Mouse (Mus musculus): Measurements from ENCODE around the gene Prkab2.

DNA sequence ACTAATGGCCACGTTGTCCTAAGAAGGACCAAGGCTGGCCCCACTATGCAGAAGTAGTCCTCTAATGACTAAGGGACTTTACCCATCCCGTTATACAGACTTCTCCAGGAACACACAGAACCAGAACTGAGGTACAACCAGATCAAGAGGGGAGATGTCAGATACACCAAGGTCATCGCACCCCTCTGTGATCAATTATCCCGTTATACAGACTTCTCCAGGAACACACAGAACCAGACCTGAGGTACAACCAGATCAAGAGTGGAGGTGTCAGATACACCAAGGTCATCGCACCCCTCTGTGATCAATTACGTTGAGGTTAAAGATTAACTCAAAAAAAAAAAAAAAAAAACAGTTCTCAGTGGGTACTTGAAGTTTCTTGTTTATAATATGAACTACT lies 47.0 kb upstream of the Prkab2 start:
- TF ChIP-seq CTCF (IDR thresholded peaks at IDR 0.05) (no peak), EP300 (IDR thresholded peaks at IDR 0.05) (no peak)
